Mouse (Mus musculus): Measurements from ENCODE around the gene Crls1.

- no peak for TF ChIP-seq CTCF (IDR thresholded peaks at IDR 0.05; ENCODE audit: borderline replicate concordance, extremely low read depth, insufficient read depth, insufficient read length)
- TF ChIP-seq POLR2A (IDR thresholded peaks at IDR 0.05; ENCODE audit: borderline replicate concordance, extremely low read depth, insufficient read depth, insufficient read length, poor library complexity, severe bottlenecking) = no peak
Measured at GRCm38 (mm10) chr2:132867521-132867920, 21.1 kb downstream of the Crls1 start.

Measured in brain, embryonic 14.5 days (tissue).